Mouse (Mus musculus) 416B (cell line): Measurements from ENCODE around the gene Kcnq2.

Experiments used
- DNase-seq: peaks from one replicate; pipeline ENCODE4 v3.0.0; 2011; ENCODE audit warnings: low read depth

The Kcnq2 gene

GRCm38 (mm10) chr2:181102161-181102560 is 32.9 kb downstream of the Kcnq2 start:
- DNase-seq: no peak

DNA sequence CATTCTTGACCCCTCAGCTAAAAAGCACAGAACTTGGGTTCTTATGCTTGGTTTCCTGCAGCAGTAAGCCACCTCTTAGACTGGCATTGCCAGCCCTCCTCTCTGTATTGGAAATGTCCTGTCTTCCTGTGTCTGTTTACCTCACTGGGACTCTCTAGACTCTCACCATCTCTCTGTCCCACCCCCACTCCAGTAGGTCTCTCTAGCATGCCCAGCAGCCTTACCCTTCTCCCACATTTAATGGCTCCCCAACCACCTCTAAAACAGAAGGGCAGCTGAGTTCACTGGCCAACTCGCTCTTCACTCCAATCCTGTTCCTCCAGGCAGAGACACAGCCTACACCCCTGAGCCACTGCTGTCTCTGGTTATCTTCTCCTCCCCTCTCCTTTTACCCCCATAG is 33.5 kb downstream of the Kcnq2 start:
- no peak for DNase-seq

DNA sequence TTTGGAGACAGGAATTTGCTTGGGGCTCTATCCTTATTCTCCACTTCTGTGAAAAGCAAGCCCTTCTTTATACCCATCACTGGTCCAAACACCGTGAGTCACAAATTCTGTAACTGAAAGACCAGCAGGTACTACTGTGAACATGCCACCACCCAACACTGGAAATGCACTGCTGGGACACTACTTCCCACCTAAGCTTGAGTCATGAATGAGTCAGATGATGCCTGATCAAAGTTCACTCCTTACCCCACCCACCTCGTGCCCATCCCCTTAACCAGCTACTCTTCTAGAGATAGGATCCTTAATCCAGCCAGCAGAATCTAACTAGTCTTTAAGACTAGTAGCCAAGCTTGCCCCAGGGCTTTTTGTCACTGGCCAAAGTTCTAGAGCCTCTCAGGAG is 35.0 kb downstream of the Kcnq2 start:
- DNase-seq: no peak

- peak; percentile 37 for DNase-seq
Observed at GRCm38 (mm10) chr2:181090123-181090522, 45.0 kb downstream of the Kcnq2 start.

DNA sequence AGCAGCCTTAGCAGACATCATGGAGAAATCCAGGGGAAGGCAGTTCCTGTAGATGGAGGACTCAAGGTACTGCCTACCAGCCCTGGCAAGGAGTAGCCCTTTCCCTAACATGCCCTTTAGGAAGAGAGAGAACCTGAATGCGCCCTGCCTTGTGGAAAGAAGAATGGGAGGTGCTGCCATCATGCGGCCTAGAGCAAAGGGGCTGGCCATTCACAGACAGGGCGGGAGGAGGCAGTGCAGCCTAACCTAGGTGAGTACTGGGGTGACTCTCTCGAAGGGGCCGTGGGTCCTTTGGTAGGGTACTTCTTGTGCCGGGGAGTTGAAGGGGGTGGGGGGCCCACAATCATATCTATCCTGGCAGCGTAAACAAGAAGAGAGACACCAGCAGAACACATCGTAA is 50.1 kb downstream of the Kcnq2 start:
- DNase-seq: no peak

DNA sequence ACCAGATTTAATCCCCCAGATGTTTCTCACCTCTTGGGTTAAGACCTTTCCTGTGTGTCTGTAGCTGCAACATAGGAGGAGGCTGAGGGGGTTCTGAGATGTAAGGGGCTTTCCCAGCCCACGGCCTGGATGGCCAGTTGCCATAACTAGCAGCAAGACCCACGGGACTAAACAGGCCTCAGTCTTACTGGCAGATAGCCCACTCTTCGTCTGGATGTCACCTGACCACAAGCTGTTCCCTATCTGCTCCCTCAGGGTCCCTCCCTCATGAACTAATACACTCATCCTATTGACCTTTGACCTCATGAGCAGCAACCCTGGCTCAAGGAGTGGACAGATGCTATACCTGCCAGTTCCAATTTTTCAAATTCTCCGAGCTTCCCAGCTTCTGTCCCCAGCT is 51.2 kb downstream of the Kcnq2 start:
- no peak for DNase-seq

DNA sequence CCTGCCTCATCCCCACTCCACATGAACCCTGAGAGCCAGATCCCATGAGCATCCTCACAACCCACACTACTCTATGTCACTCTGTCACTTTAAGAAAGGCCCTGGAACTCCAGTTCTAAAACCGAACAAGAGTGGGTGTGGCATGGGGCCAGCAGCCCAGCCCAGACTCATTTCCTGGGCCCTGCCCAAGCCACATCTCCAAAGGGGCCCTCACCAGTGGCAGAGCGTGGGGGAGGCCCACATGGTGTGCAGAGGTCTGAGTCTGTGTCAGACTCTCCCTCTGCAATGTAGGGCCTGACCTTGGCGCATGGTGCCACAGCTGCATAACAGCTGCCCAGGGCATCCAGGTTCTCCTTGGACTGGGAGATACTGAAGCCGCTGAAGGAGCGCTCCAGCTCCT is 54.2 kb downstream of the Kcnq2 start:
- no peak for DNase-seq

GRCm38 (mm10) chr2:181079518-181079917 is 55.6 kb downstream of the Kcnq2 start:
- no peak for DNase-seq

GRCm38 (mm10) chr2:181078908-181079307 is 56.2 kb downstream of the Kcnq2 start:
- no peak for DNase-seq

DNA sequence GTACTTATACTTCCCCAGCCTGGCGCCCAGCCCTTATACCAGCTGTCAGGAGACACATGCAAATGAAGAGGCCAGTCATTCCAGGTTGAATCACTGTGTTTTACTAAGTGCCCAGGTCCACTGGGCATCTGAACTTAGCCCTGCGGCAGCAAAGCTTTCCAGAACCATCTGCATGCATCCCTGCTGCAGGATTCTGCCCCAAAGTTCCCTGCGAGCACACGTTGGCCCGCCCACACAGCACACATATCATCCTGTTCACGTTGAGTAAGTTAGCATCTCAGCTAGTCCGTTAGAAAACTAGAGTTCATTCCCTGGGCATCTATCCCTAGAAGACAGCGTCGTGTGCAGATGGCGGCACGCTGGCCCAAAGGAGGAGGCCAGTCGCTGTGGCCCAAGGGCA is 59.6 kb downstream of the Kcnq2 start:
- DNase-seq: no peak

DNA sequence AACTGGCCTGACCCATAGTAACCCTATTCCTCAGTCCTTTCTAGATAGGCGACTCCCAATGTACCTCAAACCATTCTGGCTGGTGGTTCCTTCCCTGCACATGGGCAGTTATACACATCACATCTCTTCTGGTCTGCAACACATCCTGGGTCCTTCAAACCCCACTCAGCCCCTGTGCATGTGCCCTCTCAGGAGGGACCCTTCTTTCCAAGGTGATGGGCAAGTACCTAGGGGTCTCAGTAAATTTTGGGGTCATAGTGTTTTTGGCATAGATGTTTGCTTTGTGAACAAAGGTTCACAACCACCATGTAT is 62.7 kb downstream of the Kcnq2 start:
- DNase-seq: no peak

GRCm38 (mm10) chr2:181071706-181072402 is 63.2 kb downstream of the Kcnq2 start:
- DNase-seq: peak; percentile 76

DNA sequence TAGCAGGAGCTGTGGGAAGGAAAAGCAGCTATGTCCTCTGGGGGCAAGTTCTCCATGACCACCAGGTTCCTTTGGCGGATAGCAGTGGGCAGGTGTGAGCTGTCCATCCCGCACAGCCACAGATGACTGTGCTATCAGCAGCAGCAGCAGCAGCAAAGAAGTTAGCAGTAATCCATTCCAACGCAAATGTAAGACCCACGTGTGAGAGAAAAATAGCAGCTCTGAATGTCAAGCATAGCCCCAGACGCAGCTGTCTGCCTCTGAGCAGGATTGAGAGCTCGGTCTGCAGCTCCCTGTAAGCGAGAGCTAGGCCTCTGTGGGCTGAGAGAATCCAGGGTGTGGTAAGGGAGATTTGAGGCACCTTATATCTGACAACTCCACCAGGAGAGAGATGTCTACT is 65.0 kb downstream of the Kcnq2 start:
- no peak for DNase-seq

DNA sequence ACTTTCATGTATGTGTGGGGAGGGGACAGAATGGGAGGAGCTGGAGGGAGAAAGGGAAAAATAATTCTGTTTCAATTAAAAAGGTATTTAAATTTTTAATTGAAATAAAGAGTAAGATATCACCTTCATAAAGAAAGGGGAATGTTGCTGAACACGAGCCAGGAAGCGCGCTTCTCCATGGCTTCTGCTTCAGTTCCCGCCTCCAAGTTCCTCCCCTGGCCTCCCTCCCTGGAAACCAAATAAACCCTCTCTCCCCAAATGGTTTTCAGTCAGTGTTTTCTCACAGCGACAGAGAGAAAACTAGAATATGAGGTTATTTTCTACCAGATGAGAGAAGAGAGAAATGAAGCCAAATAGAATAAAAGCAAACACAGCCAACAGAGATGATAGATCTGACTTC is 66.6 kb downstream of the Kcnq2 start:
- DNase-seq: no peak

DNA sequence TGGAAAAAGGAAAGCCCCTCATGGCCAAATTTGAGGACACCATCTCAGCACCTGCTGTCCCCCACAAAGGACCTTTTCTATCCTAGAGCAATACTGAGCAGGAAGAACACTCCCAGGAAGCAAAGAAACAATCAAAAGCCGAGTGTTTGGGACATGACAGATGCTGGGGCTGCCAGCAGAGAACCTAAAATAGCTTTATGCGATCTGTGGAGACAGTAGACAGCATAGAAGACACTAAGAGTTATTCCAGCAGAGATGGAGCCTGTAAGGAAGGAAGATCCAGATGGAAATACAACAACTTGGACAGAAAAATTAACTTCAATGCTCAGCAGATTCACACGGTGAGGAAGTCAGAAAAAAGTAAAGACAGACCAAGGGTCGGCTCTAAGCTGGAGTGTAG is 69.3 kb downstream of the Kcnq2 start:
- DNase-seq: no peak

DNA sequence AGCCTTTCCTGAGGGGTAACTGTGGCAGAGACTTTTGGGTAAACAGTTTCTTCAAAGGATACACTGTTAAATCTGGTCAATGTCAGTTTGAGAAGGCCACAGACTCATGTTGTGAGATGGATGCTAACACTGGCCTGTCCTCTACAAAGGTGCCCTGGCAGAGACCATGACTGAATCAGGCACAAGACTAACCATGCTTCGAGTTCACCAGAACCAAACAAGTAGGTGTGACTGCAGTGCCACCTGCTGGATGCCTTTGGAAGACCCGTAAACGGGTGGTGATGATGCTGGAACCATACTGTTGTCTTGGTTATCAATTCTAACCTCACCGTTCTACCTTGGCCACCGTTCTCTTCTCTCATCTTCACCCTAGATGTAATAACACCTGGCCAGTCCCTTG is 75.0 kb downstream of the Kcnq2 start:
- peak; percentile 74 for DNase-seq

DNA sequence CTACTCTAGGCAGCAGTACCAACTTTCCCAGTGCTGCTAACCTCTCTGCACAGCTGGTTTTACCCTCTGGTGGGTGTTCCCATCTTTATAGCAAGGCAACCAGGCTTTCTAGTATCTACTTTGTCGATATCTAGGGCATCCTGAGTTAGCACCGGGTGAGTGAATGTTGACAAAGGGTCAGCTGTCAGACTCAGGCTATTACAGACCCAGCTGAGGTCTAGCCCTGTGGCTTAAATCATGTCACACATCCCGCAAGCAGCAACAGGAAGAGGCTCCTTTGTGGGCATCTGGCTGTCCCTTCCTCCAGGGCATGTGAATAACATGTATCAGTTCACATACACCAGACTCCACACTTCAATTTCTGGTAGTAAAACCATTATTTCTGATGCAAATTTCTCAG is 76.9 kb downstream of the Kcnq2 start:
- peak; percentile 5 for DNase-seq

DNA sequence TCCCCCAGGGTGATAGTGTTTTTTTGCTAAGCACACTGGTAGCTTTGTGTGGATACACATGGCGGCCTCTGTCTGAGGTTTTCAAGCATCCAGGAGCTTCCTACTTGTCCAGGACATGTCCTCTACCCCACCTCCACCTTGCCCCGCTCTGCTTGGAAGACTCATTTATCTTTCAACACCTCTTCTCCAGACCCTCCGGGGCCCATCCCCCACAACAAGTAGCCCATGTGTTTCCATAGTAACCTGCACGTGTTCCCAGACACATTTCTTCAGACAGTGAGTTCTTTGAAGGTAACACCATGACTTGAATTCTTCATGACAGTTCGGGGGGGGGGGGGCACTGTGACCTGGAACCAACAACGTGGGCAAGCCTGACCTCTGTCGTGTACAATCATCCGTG is 77.8 kb downstream of the Kcnq2 start:
- DNase-seq: no peak

DNA sequence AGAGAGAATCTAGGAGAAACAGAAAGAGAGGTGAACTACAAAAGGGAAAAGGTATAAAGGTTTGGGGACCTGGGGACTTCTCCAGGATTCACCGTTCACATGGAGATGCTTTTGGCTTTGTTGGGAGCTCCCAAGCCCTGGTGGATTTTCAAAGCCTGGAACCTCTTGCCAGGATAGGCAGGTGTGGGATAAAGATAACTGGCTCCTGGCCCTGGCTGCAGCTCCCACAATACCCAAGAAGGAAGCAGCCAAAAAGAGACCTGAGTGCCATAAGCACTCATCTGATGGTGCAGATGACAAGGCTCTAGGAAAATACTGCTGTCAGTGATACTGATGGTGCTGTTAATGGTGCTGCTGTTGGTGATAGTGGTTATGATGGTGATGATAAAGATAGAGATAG is 82.9 kb downstream of the Kcnq2 start:
- DNase-seq: no peak

GRCm38 (mm10) chr2:181048986-181049385 is 86.1 kb downstream of the Kcnq2 start:
- DNase-seq: no peak

DNA sequence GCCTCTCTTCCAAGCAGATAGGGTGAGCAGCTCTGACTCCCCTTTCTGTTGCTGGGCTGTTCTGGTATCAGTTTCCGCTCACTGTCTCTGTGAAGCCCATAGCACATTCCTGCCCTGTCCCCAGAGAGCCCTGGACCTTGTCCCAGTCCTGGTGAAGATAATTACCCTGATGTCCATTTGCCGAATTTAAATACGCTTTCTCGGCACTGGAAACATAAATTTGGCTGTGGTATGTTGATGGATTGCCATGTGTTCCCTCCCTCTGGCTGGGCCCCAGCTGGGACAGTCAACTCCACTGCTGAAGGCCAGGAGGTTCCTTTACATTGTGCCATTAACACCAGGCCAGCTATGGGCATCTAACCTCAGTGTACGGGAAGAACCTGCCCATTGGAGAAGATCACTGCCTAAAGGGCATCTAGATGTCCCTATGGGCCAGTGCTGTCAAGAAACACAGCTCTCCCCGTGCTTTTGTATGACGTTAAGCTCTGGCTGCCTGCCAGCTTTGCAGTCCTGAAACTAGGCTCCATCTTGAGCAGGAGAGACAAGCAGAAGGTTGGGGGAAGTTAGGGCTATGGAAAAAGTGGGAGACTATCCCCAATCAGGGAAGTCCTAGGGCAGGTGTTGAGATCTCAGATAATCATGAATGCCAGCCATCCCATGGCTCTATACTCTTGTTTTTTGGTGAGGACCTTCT is 86.7 kb downstream of the Kcnq2 start:
- no peak for DNase-seq

- no peak for DNase-seq
Observed at GRCm38 (mm10) chr2:181044001-181044400, 91.1 kb downstream of the Kcnq2 start.

- DNase-seq: no peak
Observed at GRCm38 (mm10) chr2:181043437-181043836, 91.7 kb downstream of the Kcnq2 start, which contains the start of gene Chrna4. TSS of gene Chrna4 (minus strand) at chr2:181043546.

- DNase-seq: no peak
Observed at GRCm38 (mm10) chr2:181042376-181042775, 92.7 kb downstream of the Kcnq2 start.
